Mouse (Mus musculus): Measurements from ENCODE around the gene Dcst2.

- TF ChIP-seq CTCF (conservative IDR thresholded peaks at IDR 0.05; ENCODE audit: low read length), result no peak
- TF ChIP-seq NANOG (IDR thresholded peaks at IDR 0.05; ENCODE audit: borderline replicate concordance, low read length), result no peak
- TF ChIP-seq POU5F1 (IDR thresholded peaks at IDR 0.05; ENCODE audit: borderline replicate concordance, low read length), result no peak
Observed at GRCm38 (mm10) chr3:89385451-89385850, 23.7 kb downstream of the Dcst2 start.

All from E14TG2a.4 (cell line).